Mouse (Mus musculus) lung, postnatal 4 days (tissue): Measurements from ENCODE around the gene Nup107.

Experiments
- DNase-seq, 2 experiments: peaks; one replicate each; pipeline ENCODE4 v3.0.0; 2021

The Nup107 gene

GRCm38 (mm10) chr10:117776281-117777102 lies 16.0 kb downstream of the Nup107 start:
- DNase-seq: no peak

DNA sequence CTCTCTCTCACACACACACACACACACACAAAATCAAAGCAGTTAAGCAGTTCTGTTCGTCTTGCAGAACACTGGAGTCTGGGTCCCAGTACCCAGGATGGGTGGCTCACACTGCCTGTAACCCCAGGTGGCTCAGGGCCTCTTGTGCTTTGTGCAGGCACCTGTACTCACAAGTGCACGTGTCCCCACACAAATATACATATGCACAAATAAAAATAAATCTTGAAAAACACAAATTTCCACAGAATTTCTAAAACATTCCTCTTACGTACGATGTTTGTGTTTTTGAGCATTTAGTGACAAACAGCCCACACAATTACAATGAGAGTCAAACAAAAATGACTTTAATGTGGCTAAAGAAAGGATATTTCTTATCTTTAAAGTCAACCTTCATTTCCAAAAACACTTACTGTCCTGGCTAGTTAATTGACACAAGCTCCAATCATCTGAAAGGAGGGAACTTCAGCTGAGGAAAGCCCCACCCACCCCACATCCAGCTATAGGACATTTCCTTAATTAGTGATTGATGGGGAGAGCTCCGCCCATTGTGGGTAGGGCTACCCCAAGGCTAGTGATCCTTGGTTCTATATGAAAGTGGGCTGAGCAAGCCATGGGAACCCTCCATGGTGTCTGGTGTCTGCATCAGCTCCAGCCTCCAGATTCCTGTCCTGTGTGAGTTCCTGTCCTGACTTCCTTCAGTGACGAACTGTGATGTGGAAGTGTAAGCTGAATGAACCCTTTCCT lies 16.9 kb downstream of the Nup107 start:
- DNase-seq: no peak

DNA sequence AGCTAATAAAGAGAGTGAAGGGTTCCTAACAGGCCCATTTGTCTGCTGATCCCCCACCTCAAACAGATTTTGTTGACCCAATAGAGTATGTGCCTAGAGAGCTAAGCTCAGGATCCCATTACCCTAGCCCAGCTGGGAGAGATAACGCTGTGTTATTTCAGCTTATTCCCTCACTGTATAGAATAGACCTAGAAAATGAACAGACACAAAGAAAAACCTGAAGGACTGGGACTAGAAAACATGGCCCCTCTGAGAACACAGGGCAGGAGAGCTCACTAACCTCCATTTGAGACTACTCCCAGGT lies 17.7 kb downstream of the Nup107 start:
- no peak for DNase-seq

DNA sequence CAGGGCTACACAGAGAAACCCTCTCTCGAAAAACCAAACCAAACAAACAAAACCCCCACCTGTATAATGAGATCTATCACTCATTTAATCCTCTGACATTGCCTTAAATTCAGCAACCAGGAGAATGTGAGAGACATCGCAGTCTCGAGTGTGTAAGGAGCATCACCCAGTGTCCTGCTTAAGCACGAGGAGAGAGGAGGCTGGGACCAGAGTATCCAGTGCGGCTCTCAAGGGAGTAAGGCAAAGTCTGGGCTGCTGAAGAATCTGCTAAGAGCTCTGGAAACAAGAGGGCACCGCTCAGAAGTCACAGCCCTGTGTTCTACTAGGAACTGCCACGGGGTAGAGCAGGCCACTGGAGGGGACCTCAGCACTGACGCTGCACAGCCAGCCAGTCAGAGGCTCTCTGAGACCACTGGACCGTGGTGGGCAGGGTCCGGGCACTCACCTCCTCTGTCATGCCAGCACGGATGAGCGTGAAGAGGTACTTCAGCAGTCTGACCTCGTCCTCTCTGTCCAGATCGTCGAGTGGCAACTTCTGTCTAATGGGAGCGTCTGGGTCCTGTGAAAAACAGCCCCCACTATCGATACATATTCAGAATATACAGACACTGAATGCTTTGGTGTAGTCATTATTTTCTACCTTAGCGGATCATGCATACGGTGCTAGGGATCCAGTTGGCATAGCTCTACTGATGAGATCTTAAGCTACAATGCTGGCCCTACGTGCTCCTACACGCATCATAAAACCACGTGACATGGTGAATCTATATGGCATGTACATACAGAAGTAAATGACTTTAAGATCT lies 18.3 kb downstream of the Nup107 start:
- DNase-seq: no peak

DNA sequence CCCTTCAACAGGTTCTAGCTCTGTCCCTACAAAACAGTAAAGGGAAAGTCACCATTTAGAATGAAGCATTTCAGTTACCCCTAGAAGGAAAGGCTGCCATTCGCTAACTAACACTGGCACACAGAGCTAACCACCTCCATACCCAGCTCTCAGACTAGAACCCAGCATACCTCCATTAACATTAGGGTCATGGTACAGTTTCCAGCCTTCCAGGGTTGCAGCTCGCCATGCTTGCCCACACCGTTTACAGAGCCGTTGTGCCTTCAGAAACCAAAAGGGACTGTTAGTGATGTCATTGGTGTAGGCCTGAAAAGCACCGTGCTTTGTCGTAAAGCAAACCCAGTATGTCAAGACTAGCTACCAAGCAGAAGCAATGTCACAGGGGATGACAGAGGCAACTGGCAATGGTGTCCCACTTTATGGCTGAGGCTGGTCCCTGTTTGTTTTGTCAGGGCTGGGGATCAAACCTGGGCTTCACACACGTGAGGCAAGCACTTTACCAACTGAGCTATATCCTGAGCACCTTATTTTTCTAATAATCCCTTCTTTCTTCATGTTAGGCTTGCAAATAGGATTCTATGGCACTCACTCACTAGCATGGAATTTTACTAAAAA lies 19.3 kb downstream of the Nup107 start:
- DNase-seq: no peak

DNA sequence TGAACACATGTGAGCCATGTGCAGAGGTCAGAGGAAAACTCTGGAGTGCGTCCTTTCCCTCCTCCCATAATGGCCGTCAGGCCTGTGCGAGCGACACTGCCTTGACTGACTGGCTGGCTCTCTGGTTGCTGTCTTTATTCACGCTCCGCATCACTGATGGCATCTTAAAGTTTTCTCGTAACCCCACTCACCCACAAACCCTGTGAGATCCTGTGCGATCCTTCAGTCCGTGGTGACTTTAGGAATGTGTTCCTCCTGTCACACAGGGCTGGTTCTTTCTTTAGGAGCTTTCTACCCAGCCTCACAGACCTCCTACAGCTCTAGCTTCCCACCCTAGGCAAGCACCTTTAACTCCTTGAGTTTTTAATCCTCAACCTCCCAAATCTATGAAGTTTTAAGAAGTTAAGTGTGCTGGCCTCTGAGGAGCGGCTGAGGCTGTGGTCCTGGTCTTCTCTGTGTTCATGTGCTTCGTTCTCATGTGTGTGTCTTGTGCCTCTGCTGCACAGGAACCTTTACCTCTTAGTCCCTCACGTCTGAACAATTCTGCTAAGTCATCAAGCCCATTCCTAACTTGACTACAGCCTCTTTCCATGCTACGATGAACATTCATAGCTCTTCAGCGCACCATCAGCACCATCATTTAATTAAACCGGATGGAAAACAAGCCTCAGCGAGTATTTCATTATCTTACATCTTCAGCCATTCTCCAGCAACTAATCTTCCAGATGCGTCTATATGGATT lies 20.0 kb downstream of the Nup107 start:
- no peak for DNase-seq

DNA sequence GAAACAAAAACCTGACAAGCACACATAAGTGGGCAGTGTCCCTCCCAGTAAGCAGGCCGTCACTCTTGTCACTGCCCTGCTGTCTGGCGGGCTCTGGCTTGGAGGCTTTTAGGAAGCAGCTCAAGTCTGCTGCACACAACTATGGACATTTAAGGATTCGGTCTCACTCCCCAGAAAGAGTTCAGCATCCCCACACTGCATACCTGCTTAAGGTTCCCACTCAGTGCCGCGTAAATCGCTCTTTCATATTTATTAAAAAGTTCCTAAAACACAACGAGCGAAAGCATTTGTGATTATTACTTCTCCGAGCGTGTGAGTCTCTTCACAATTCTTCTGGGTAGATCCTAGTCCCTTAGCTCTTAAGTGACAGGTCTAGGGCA lies 21.4 kb downstream of the Nup107 start:
- no peak for DNase-seq

GRCm38 (mm10) chr10:117770286-117771130 lies 22.0 kb downstream of the Nup107 start:
- no peak for DNase-seq

DNA sequence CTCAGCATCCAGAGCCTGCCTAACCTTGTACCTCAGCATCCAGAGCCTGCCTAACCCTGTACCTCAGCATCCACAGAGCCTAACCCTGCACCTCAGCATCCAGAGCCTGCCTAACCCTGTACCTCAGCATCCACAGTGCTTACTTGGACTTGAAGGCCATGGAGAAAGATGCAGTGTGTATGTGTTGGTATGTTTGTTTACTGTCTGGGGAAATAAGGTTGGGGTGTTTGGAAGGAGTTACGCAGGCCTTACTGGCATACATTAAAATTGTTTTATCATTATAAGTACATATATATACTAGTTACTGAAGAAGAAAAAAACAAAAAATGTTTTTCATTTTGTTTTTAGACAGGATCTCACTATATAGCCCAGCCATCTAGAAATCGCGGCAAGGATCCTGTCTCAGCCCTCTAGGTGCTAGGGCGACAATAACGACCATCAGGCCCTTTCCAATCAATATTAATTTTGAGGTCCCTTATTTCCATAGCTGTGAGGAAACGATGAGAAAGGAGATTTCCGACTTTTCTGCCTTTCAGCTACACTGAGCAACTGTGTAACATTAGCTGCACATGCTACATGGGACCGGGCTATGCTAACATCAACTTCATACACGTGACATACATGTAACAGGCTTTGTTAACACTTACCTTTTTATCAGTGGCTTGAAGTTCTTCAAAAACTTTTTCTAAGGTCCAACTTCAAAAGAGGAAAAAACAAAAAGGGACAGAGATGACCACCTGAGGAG lies 22.8 kb downstream of the Nup107 start:
- DNase-seq: no peak

DNA sequence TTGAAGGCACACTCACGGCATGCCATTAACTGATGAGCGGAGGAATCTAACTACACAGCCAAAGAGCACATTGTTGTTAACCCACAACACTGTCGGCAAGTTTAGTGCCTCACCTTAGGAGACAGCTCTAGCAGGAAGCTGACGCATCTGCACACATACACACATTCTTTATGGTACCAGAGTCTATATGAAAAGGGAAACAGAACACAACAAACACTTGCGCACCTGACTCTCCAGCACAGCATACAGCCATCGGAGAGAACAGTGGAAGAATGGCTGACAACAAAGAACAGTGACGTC lies 24.4 kb downstream of the Nup107 start:
- no peak for DNase-seq

DNA sequence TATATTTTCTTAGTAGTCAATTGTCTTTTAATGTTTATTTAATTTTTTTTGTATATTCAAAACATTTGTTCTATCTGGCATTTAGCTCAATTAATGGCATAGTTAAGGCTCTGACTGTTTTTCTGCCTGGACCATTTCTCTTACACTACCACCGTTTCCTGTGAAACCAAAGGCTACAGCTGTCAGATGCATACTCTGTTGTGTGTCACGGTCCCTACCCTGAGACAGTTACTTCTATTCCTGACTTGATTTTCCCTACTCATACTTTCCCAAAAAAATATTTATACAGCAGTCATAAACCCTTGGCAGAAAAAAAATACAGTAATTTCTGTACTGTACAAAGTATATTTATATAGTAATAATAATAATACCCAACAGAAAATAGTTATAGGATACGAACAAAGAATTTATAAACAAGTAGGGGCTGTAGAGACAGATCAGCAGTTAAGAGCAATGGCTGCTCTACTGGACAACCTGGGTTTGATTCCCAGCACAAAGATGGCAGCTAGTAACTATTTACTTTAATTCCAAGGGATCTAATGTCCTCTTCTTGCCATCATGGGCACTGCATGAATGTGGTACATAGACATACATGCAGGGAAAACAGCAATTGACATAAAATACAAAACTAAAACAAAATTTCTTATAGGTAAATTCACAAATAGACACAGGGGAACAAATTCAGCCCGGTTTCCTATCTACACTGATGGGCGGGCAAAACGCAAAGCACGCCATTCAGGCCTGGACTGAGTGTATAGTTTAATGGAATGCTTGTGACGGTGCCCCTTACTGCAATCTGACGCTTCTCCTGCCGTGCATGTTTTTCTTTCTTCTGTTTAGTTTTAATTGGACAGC lies 25.0 kb downstream of the Nup107 start:
- DNase-seq: no peak

DNA sequence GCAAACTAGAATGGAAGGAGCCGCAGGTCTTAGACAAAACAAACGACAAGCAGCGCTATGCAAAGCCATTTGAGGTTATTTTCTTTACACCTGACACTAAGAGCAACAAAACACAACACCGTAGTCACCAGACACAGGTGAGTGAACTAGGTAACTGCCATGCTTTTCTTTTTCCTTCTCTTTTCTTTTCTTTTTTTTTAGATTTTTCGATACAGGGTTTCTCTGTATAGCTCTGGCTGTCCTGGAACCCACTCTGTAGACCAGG lies 25.7 kb downstream of the Nup107 start:
- no peak for DNase-seq

GRCm38 (mm10) chr10:117766111-117766895 lies 26.2 kb downstream of the Nup107 start:
- DNase-seq: no peak

DNA sequence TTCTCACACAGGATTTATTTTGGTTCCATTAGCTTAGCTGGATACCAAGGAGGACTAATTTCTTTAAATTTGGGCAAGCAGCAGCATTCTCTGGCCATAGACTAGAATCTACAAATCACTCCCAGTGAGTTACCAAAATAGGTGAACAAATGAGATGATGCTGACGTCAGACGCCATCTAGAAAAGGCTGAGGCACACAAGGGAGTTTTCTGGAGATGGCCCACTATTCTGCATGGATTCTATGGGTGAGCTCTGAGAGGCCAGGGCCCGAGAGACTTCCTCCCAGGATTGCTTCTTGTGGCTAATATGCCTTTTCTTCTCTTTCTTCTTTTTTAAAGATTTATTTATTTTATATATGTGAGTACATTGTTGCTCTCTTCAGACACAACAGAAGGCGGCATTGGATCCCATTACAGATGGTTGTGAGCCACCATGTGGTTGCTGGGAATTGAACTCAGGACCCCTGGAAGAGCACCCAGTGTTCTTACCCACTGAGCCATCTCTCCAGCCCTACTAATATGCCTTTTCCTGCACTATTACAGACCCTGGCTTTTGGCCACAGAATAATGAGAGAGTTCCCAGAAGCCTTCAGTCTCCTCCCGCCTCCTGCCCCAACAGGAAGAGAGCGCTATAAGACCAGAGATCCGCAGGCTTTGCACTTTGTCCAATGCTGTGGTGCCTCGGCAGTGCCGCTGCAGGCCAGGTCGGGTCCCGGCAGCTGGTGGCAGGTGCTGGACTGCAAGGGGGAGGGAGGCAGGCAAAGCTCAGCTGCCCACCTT lies 27.2 kb downstream of the Nup107 start:
- DNase-seq: no peak

GRCm38 (mm10) chr10:117764598-117764997 lies 27.9 kb downstream of the Nup107 start:
- DNase-seq: no peak

GRCm38 (mm10) chr10:117763588-117764190 lies 28.8 kb downstream of the Nup107 start:
- DNase-seq: no peak

- no peak for DNase-seq
These were observed 29.5 kb downstream of the Nup107 start for GRCm38 (mm10) chr10:117762966-117763365.

- no peak for DNase-seq
These were observed 30.1 kb downstream of the Nup107 start for GRCm38 (mm10) chr10:117762281-117762830.
